Mouse (Mus musculus) embryo, embryonic 11.5 days (tissue): ENCODE measurements around the gene Dnajb12.

Source experiments
- DNase-seq: peaks from one replicate; pipeline ENCODE4 v3.0.0-alpha.2; 2012; ENCODE audit warnings: low read depth, low spot score

Dnajb12 gene

GRCm38 (mm10) chr10:59896211-59896610 lies 16.9 kb downstream of the Dnajb12 start:
- no peak for DNase-seq

GRCm38 (mm10) chr10:59896911-59897331 lies 17.6 kb downstream of the Dnajb12 start:
- no peak for DNase-seq

DNA sequence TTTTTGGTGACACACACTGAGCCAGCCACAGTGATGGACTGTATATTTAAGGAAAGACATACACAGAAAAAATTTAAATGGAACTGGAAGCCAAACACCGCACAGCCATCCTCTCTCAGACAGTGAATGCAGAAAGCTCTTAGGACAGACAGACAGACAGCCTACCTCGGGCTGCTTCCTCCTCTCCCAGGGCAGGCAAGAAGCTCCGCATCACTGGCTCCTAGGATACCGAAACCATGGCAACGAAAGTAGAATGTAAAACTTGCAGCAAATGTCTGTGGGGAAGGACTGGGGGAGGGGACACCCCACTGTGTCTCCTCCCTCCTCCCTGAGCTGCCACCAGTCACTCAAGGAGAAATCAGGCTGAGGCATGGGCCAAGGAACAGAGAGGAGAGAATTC lies 18.2 kb downstream of the Dnajb12 start:
- no peak for DNase-seq

DNA sequence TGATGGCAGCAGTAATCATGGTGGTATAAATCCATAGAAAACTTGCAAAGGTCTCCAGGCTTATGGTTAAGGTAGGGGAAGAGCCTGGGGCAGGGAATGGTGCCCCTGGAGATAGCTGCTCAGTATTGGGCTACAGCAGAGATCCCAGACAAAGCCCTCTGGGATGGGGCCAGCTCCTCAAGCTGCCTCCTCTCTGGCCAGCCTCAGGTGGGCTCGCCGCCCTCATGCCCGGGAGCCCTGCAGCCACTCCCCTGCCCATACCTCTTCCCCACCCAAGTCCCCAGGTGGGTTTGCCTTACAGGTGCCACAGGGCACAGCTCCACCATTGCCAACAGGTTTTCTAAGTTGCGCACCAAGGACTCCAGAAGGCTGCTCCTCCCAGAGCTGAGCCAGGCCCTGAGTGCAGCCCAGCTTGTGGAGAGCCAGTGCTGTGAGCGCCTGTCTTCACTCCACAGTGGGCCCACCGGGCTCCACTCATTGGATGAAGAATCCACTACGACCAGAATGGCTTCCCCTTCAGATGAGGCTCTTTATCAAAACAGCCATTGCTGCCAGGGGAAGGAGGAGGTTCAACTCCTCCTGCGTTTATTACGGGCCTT lies 18.9 kb downstream of the Dnajb12 start:
- DNase-seq = no peak

- no peak for DNase-seq
These were observed 19.6 kb downstream of the Dnajb12 start for GRCm38 (mm10) chr10:59898935-59899334.

- no peak for DNase-seq
These were observed 20.2 kb downstream of the Dnajb12 start for GRCm38 (mm10) chr10:59899341-59900173.

DNA sequence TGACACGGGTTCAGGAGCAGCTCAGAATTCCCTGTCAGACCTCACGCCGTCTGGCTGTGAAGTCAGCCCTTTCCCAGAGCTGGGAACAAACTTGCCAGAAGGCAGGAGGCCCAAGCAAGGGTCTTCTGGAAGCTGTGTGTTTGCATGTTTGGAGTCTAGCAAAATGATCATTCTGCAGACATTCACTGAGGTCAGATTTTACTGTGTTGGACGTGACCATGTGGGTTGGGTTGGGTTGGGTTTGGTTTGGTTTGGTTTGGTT lies 20.7 kb downstream of the Dnajb12 start:
- no peak for DNase-seq

GRCm38 (mm10) chr10:59900939-59901338 lies 21.6 kb downstream of the Dnajb12 start:
- no peak for DNase-seq

GRCm38 (mm10) chr10:59901463-59901862 lies 22.1 kb downstream of the Dnajb12 start:
- no peak for DNase-seq

GRCm38 (mm10) chr10:59901986-59902605 lies 22.7 kb downstream of the Dnajb12 start:
- DNase-seq = no peak

GRCm38 (mm10) chr10:59902606-59902990 lies 23.2 kb downstream of the Dnajb12 start:
- DNase-seq = no peak

- no peak for DNase-seq
These were observed 23.8 kb downstream of the Dnajb12 start for GRCm38 (mm10) chr10:59903170-59903569.

DNA sequence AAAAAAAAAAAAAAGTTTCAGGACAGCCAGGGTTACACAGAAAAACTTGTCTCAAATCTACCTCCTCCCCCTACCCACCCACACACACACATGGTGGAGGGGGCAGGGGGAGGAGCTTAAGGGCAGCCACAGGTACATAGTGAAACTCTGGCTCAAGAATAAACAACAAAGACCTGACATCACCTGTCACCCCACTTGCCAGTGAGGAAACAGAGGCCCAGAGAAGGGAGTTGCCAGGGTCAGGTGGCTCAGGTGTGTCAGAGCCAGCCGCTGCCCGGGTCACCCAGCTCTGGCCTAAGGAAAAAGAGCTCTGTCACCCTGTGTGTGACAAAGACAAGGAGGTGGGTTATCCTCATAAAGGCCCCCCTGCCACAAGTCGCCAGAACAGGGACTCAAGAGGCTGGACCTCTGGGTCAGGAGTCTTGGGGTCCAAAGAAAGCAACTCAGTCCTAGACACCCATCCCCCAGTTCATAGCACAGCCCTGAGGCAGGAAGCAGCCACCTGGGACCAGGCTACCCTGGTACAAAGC lies 27.8 kb downstream of the Dnajb12 start:
- no peak for DNase-seq

DNA sequence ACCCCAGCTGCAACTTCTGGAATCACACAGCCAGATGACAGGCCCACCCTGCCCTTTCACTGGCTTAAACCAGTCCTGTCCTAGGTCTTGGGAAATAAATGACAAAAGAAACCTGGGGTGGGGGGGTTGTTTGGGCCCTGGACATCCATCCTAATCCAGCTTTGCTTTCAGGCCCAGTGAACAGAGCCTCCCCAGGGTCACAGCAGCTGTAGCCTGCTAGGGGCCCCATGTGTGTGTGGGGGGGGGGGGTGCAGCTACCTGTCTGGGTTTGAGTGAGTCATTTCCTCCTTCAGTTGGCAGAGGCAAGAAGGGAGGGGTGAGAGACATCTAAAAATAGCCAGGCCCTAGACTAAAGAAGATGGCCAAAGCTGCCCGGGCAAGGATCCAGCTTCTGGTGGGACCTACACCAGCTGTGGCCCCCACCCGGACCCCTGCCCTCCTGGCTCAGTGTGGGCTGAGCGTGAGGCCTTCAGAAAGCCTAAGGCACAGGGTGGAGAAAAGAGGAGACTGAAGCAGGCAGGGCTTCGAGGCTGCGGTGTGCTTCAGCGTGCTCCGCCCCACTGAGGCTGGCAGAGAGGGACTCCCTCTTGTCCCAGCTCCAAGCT lies 28.4 kb downstream of the Dnajb12 start:
- DNase-seq = no peak

DNA sequence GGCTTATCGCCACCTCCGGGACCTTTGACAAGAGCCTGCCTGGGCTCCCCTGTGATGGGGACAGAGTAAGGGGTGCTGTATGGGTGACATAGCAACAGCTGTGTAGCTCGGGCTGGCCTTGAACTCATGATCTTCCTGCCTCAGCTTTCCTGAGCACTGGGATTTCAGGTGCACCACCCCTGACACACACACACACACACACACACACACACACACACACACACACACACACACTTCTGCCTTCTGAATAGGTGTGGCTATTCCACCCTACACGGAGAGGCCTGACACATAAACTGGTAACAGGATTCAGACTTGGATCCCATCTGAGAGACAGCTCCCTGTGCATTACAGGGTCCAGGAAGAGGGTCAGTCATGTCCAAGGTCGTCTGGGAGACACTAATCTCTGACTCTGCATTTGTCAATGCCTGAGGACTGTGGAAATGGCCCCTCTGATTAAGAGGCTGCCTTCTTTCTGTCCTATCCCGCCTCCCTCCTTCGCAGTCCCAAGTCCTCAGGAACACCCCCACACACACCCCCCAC lies 29.5 kb downstream of the Dnajb12 start:
- no peak for DNase-seq

DNA sequence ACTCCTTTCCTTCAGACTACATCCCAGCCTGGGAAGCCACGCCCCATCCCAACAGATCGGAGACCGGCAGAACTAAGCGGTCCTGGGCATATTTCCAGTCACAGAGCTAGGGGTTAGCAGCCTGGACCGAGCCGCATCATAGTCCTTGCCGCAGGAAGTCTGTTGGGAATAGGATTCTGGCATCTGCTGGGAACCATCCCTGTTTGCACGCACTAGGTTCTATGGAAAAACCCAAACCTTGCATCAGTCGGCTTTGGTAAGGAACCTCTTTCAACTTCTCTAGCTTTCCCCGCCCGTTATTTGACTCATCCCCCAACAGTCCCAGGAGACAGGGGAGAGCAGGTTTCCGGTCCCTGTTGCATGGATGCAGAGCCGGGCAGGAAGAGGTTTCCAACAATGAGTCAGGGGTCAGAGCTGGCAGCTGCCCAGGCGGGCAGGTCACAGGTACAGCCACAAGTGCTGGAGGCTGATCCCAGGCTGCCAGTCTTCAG lies 30.0 kb downstream of the Dnajb12 start:
- DNase-seq = no peak

- no peak for DNase-seq
These were observed 31.7 kb downstream of the Dnajb12 start for GRCm38 (mm10) chr10:59911091-59911490.

DNA sequence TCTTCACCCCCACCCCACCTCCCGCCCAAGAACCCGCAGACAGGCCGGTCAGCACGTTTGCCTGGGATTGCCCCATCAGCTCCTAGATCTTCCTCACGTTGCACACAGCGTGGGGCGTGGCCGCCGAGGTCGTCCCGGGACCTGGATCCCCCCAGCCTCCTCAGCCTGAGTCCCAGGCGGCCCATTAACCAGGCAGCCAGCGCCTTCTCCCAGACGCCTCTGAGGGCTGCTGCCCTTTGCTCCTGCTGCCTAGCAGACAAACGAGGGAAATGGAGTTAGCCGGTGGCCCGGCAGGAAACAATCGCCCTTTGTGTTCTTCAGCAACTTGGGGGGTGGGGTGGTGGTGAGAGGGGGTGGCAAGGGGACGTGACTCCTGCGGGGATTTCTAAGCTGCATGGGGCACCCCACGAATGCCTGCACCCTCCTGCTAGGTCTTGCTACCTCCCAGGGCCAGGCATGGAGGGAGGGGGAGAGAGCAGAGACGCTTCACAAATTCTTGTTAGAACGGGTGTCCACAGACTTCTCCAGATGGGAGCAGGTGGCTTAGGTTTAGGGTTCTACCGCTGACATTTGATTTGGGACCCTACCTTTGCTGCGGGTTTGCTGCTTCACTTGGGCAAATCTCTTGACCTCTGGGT lies 32.3 kb downstream of the Dnajb12 start:
- no peak for DNase-seq

GRCm38 (mm10) chr10:59915196-59915962 lies 36.0 kb downstream of the Dnajb12 start:
- DNase-seq = no peak

GRCm38 (mm10) chr10:59916159-59916558 lies 36.8 kb downstream of the Dnajb12 start:
- no peak for DNase-seq

- no peak for DNase-seq
These were observed 37.3 kb downstream of the Dnajb12 start for GRCm38 (mm10) chr10:59916649-59917048.
